Mouse (Mus musculus) heart, embryonic 12.5 days (tissue): ENCODE data around the gene Olfr466. TPM values are rescaled to one million over a fixed set of nuclear protein-coding genes. Genes with fewer than 3 reads are reported as not detected.

ENCODE experiments used
- ATAC-seq: fragments of 200-750 bp; cut with Nextera tagmentation; 2 replicates; pipeline ENCODE4 v1.8.0; 2017; ENCODE audit warnings: moderate TSS enrichment, moderate library complexity; ENCODE audit not compliant: insufficient number of reproducible peaks, low FRiP score
- H3K27ac ChIP-seq: fragments of 300-500 bp; sonication (generic); 2 replicates; pipeline ENCODE4 v1.5.1; 2016; ENCODE audit warnings: mild to moderate bottlenecking, moderate library complexity; ENCODE audit not compliant: poor library complexity, severe bottlenecking
- H3K27me3 ChIP-seq: fragments of 300-500 bp; sonication (generic); replicated peaks from 2 replicates; pipeline ENCODE4 v1.6.1; 2016; ENCODE audit warnings: mild to moderate bottlenecking, moderate library complexity
- H3K36me3 ChIP-seq: fragments of 300-500 bp; sonication (generic); 2 replicates; pipeline ENCODE4 v1.6.1; 2016; ENCODE audit warnings: mild to moderate bottlenecking, moderate library complexity
- H3K4me1 ChIP-seq: fragments of 300-500 bp; sonication (generic); replicated peaks from 2 replicates; pipeline ENCODE4 v1.6.1; 2016; ENCODE audit warnings: mild to moderate bottlenecking
- H3K4me2 ChIP-seq: fragments of 300-500 bp; sonication (generic); 2 replicates; pipeline ENCODE4 v1.6.1; 2016; ENCODE audit warnings: mild to moderate bottlenecking, moderate library complexity
- H3K4me3 ChIP-seq: fragments of 300-500 bp; sonication (generic); 2 replicates; pipeline ENCODE4 v1.5.1; 2016; ENCODE audit warnings: mild to moderate bottlenecking
- H3K9ac ChIP-seq: fragments of 300-500 bp; sonication (generic); 2 replicates; pipeline ENCODE4 v1.6.1; 2016; ENCODE audit warnings: mild to moderate bottlenecking, moderate library complexity
- H3K9me3 ChIP-seq: fragments of 300-500 bp; sonication (generic); replicated peaks from 2 replicates; pipeline ENCODE4 v1.6.1; 2016; ENCODE audit warnings: mild to moderate bottlenecking, moderate library complexity
- WGBS: fragments of 180-500 bp; shearing (Covaris S2); methylation state at CpG from one replicate; pipeline ENCODE4 v1.1.7; 2016; 5-methylcytosine and 5-hydroxymethylcytosine counted together
- polyA plus RNA-seq: library from polyadenylated mRNA; unstranded; fragments of >200 nt; fragmentation: Nextera tagmentation; extraction: Ambion mirVana; gene quantifications from 2 replicates; pipeline ENCODE4 v1.2.1, GENCODE M21; 2016

Olfr466 gene
- polyA plus RNA-seq, 1 experiment from 2014 or later: not detected

- H3K27me3 ChIP-seq: no peaks in the 10 kb centered on the region
- 0 out of 2 replicates have a peak, but pooled peaks cover 2% of the 10 kb centered on the region for H3K4me1 ChIP-seq
- peak; percentile 73 for ATAC-seq
- no peaks in the 10 kb centered on the region for H3K36me3 ChIP-seq
- H3K27ac ChIP-seq: no peak overlapping the region
- 0 out of 2 replicates have a peak, but pooled peaks cover 4% of the 10 kb centered on the region for H3K9me3 ChIP-seq
- H3K9ac ChIP-seq: no peak overlapping the region
- WGBS: 15% methylated on average over 46 of the region's 46 CpGs
- peak overlapping the region; percentile 34 for H3K4me3 ChIP-seq
- H3K4me2 ChIP-seq: peak overlapping the region; percentile 64
Observed at GRCm38 (mm10) chr13:65175734-65176471, 25.9 kb downstream of the Olfr466 start.

DNA sequence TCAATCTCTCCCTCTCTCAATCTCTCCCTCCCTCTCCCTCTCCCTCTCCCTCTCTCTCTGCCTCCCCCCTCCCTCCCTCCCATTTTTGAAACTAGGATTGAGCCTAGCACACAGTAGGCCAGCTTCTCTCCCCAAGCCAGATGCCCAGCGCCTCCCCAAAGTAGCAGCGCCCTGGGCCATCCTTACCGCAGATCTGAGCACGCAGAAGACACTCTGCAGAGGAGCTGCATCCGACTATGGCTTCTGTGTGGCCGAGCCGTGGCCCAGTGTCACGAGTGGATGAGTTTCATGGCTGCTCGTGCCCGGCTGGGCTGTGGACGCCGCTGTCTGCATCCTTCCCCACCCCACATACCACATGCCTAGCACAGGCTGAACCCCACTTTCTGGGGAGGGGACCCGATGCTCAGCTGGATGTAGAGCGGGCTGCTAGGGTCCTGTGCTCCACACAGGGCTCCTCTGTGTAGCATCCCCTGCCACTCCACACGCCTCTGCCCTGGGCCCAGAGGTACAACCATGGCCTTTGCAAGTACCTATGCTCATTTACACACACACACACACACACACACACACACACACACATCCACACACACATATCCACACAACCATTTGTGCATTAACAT is 26.5 kb downstream of the Olfr466 start:
- H3K36me3 ChIP-seq: no peaks in the 10 kb centered on the region
- 48% methylated on average over 15 of the region's 15 CpGs for WGBS
- H3K9me3 ChIP-seq: 0 out of 2 replicates have a peak, but pooled peaks cover under 1% of the 10 kb centered on the region
- H3K4me3 ChIP-seq: no peak overlapping the region
- H3K27ac ChIP-seq: no peak overlapping the region
- 0 out of 2 replicates have a peak, but pooled peaks cover 2% of the 10 kb centered on the region for H3K4me1 ChIP-seq
- H3K9ac ChIP-seq: no peak overlapping the region
- no peak overlapping the region for H3K4me2 ChIP-seq
- ATAC-seq: 0 out of 2 replicates have a peak, but pooled peaks have one; percentile 4
- no peaks in the 10 kb centered on the region for H3K27me3 ChIP-seq

- H3K9me3 ChIP-seq: peaks cover under 1% of the 10 kb centered on the region; the same call in 1 of the 2 replicates
- no peak overlapping the region for H3K4me3 ChIP-seq
- 57% methylated on average over 1 of the region's 1 CpGs for WGBS
- ATAC-seq: no peak
- no peaks in the 10 kb centered on the region for H3K27me3 ChIP-seq
- no peak overlapping the region for H3K27ac ChIP-seq
- H3K9ac ChIP-seq: no peak overlapping the region
- no peaks in the 10 kb centered on the region for H3K4me1 ChIP-seq
- H3K4me2 ChIP-seq: no peak overlapping the region
- no peaks in the 10 kb centered on the region for H3K36me3 ChIP-seq
Observed at GRCm38 (mm10) chr13:65200667-65201066, 50.6 kb downstream of the Olfr466 start.

Other genes with a start within 250 kb of the Olfr466 start
- gene Cntnap3, start 246.3 kb upstream of the Olfr466 start, polyA plus RNA-seq: 0.17 TPM in 1 of 2 replicates, not detected in the other
- not detected in 2 replicates for gene Spata31, start 232.8 kb upstream of the Olfr466 start, polyA plus RNA-seq
- not detected in 2 replicates for gene Spata31d1c, start 117.2 kb upstream of the Olfr466 start, polyA plus RNA-seq
- gene Prss47, start 97.5 kb upstream of the Olfr466 start, polyA plus RNA-seq: not detected in 2 replicates
- gene Mfsd14b, start 37.3 kb upstream of the Olfr466 start, polyA plus RNA-seq: 45.8 and 47.5 TPM in 2 replicates
- gene Olfr465-ps1, start 12.2 kb upstream of the Olfr466 start, polyA plus RNA-seq: not detected in 2 replicates
- not detected in 2 replicates for gene Nlrp4f, start 55.7 kb downstream of the Olfr466 start, polyA plus RNA-seq
- gene Gm10775, start 109.3 kb downstream of the Olfr466 start, polyA plus RNA-seq: not detected in 2 replicates
- gene Zfp369, start 128.6 kb downstream of the Olfr466 start, polyA plus RNA-seq: 16.5 and 19.1 TPM in 2 replicates